Comparison of ENCODE assay signal across 7 mouse cellular contexts in genomic region chr11:80821296-80821695, GRCm38 (mm10). TPM values are rescaled to one million over a fixed set of nuclear protein-coding genes. Genes with fewer than 3 reads are reported as not detected.
A peak's percentile ranks its signal among the peaks of the same experiment; 100 is the strongest.
DNase-seq lines count a peak whose midpoint lies in the region; ATAC-seq lines count a peak whose summit lies in the region.

No protein-coding gene starts in this region.

- no peaks in the 10 kb centered on the region for H3K9me3 ChIP-seq in midbrain, embryonic 12.5 days
- no peaks in the 10 kb centered on the region for H3K9me3 ChIP-seq in midbrain, embryonic 11.5 days (ENCODE audit: control insufficient read depth, low read length)
- H3K9me3 ChIP-seq in embryonic facial prominence, embryonic 14.5 days (ENCODE audit: control insufficient read depth, low read length) = no peaks in the 10 kb centered on the region
- H3K9me3 ChIP-seq in intestine, embryonic 16.5 days (ENCODE audit: control insufficient read depth, low read length) = no peaks in the 10 kb centered on the region
- H3K9me3 ChIP-seq in liver, embryonic 16.5 days (replicated peaks; ENCODE audit: control insufficient read depth, low read length) = no peaks in the 10 kb centered on the region
- no peaks in the 10 kb centered on the region for H3K9me3 ChIP-seq in stomach, embryonic 16.5 days (replicated peaks; ENCODE audit: control insufficient read depth, low read length)

- peaks cover 7% of the 10 kb centered on the region; the same call in 1 of the 2 replicates for H3K4me1 ChIP-seq in midbrain, embryonic 12.5 days
- no peaks in the 10 kb centered on the region; the same call in 1 of the 2 replicates for H3K4me1 ChIP-seq in midbrain, embryonic 11.5 days (ENCODE audit: control insufficient read depth, insufficient read depth, low read length)
- 0 out of 2 replicates have a peak, but pooled peaks cover 7% of the 10 kb centered on the region for H3K4me1 ChIP-seq in embryonic facial prominence, embryonic 14.5 days (ENCODE audit: control insufficient read depth, insufficient read depth, low read length)
- peaks cover 15% of the 10 kb centered on the region for H3K4me1 ChIP-seq in intestine, embryonic 16.5 days (ENCODE audit: control insufficient read depth, insufficient read depth, low read length)
- H3K4me1 ChIP-seq in liver, embryonic 16.5 days (ENCODE audit: control insufficient read depth, low read depth, low read length) = peaks cover 7% of the 10 kb centered on the region
- peaks cover 7% of the 10 kb centered on the region for H3K4me1 ChIP-seq in stomach, embryonic 16.5 days (ENCODE audit: control insufficient read depth, insufficient read depth, low read length)

- ATAC-seq in midbrain, embryonic 12.5 days (ENCODE audit: low FRiP score, low read depth) = no peak
- no peak for ATAC-seq in midbrain, embryonic 11.5 days (ENCODE audit: low FRiP score)
- ATAC-seq in embryonic facial prominence, embryonic 14.5 days (ENCODE audit: low read depth) = no peak
- ATAC-seq in intestine, embryonic 16.5 days = no peak
- peak; percentile 60; the same call in 1 of the 2 replicates for ATAC-seq in liver, embryonic 16.5 days (ENCODE audit: low read depth)
- no peak for ATAC-seq in stomach, embryonic 16.5 days (ENCODE audit: insufficient read depth, low FRiP score)

- H3K9ac ChIP-seq in midbrain, embryonic 12.5 days (replicated peaks) = no peak overlapping the region
- no peak overlapping the region for H3K9ac ChIP-seq in midbrain, embryonic 11.5 days (ENCODE audit: low read length)
- H3K9ac ChIP-seq in embryonic facial prominence, embryonic 14.5 days (ENCODE audit: low read depth, low read length) = no peak overlapping the region
- no peak overlapping the region for H3K9ac ChIP-seq in intestine, embryonic 16.5 days (ENCODE audit: low read depth, low read length)
- H3K9ac ChIP-seq in liver, embryonic 16.5 days (ENCODE audit: low read depth, low read length) = no peak overlapping the region
- no peak overlapping the region for H3K9ac ChIP-seq in stomach, embryonic 16.5 days (ENCODE audit: low read length)

- H3K27me3 ChIP-seq in midbrain, embryonic 12.5 days = no peaks in the 10 kb centered on the region
- no peaks in the 10 kb centered on the region for H3K27me3 ChIP-seq in midbrain, embryonic 11.5 days (ENCODE audit: control insufficient read depth, insufficient read depth, low read length)
- no peaks in the 10 kb centered on the region for H3K27me3 ChIP-seq in embryonic facial prominence, embryonic 14.5 days (replicated peaks; ENCODE audit: control insufficient read depth, insufficient read depth, low read length)
- no peaks in the 10 kb centered on the region for H3K27me3 ChIP-seq in intestine, embryonic 16.5 days (replicated peaks; ENCODE audit: control insufficient read depth, insufficient read depth, low read length)
- H3K27me3 ChIP-seq in liver, embryonic 16.5 days (ENCODE audit: control insufficient read depth, insufficient read depth, low read depth, low read length) = no peaks in the 10 kb centered on the region
- H3K27me3 ChIP-seq in stomach, embryonic 16.5 days (ENCODE audit: control insufficient read depth, insufficient read depth, low read length) = no peaks in the 10 kb centered on the region

- no peak overlapping the region for H3K4me3 ChIP-seq in midbrain, embryonic 12.5 days
- no peak overlapping the region for H3K4me3 ChIP-seq in midbrain, embryonic 11.5 days (ENCODE audit: low read depth, low read length)
- no peak overlapping the region for H3K4me3 ChIP-seq in embryonic facial prominence, embryonic 14.5 days (ENCODE audit: low read depth, low read length)
- H3K4me3 ChIP-seq in intestine, embryonic 16.5 days (ENCODE audit: low read length) = no peak overlapping the region
- no peak overlapping the region for H3K4me3 ChIP-seq in liver, embryonic 16.5 days (ENCODE audit: low read depth, low read length)
- H3K4me3 ChIP-seq in stomach, embryonic 16.5 days (replicated peaks; ENCODE audit: low read length) = no peak overlapping the region

- H3K36me3 ChIP-seq in midbrain, embryonic 12.5 days = peaks cover 35% of the 10 kb centered on the region
- H3K36me3 ChIP-seq in midbrain, embryonic 11.5 days (ENCODE audit: control insufficient read depth, insufficient read depth, low read length) = peaks cover 2% of the 10 kb centered on the region; the same call in 1 of the 2 replicates
- H3K36me3 ChIP-seq in embryonic facial prominence, embryonic 14.5 days (ENCODE audit: control insufficient read depth, insufficient read depth, low read length) = peaks cover 25% of the 10 kb centered on the region
- peaks cover 10% of the 10 kb centered on the region for H3K36me3 ChIP-seq in intestine, embryonic 16.5 days (ENCODE audit: control insufficient read depth, insufficient read depth, low read length)
- H3K36me3 ChIP-seq in liver, embryonic 16.5 days (ENCODE audit: control insufficient read depth, insufficient read depth) = no peaks in the 10 kb centered on the region
- peaks cover 10% of the 10 kb centered on the region; the same call in 1 of the 2 replicates for H3K36me3 ChIP-seq in stomach, embryonic 16.5 days (ENCODE audit: control insufficient read depth, insufficient read depth, low read length)

- no peak for DNase-seq in midbrain, embryonic 11.5 days (ENCODE audit: low spot score, missing footprints)
- peak; percentile 24 for DNase-seq in embryonic facial prominence, embryonic 14.5 days (ENCODE audit: low spot score)
- no peak for DNase-seq in ovary, adult 18-20 months (ENCODE audit: low spot score)

- WGBS in midbrain, embryonic 12.5 days = 53% methylated on average over 14 of the region's 14 CpGs
- WGBS in midbrain, embryonic 11.5 days = 48% methylated on average over 14 of the region's 14 CpGs
- 42% methylated on average over 14 of the region's 14 CpGs for WGBS in embryonic facial prominence, embryonic 14.5 days
- WGBS in intestine, embryonic 16.5 days = 51% methylated on average over 14 of the region's 14 CpGs
- WGBS in liver, embryonic 16.5 days (ENCODE audit: insufficient replicate concordance) = 18% methylated on average over 14 of the region's 14 CpGs
- WGBS in stomach, embryonic 16.5 days = 50% methylated on average over 14 of the region's 14 CpGs

- 0 out of 2 replicates have a peak overlapping the region, but pooled peaks have one; percentile 6 for H3K27ac ChIP-seq in midbrain, embryonic 12.5 days (replicated peaks)
- H3K27ac ChIP-seq in midbrain, embryonic 11.5 days (ENCODE audit: low read depth, low read length) = no peak overlapping the region
- H3K27ac ChIP-seq in embryonic facial prominence, embryonic 14.5 days (replicated peaks; ENCODE audit: low read depth, low read length) = no peak overlapping the region
- peak overlapping the region; percentile 62 for H3K27ac ChIP-seq in intestine, embryonic 16.5 days (ENCODE audit: low read length)
- no peak overlapping the region for H3K27ac ChIP-seq in liver, embryonic 16.5 days (ENCODE audit: low read length)
- H3K27ac ChIP-seq in stomach, embryonic 16.5 days (ENCODE audit: low read length) = peak overlapping the region; percentile 46

- no peak overlapping the region for H3K4me2 ChIP-seq in midbrain, embryonic 12.5 days (replicated peaks)
- H3K4me2 ChIP-seq in midbrain, embryonic 11.5 days = no peak overlapping the region
- no peak overlapping the region for H3K4me2 ChIP-seq in embryonic facial prominence, embryonic 14.5 days (ENCODE audit: low read depth, low read length)
- no peak overlapping the region for H3K4me2 ChIP-seq in intestine, embryonic 16.5 days (ENCODE audit: low read depth, low read length)
- H3K4me2 ChIP-seq in liver, embryonic 16.5 days (ENCODE audit: low read depth, low read length) = 0 out of 2 replicates have a peak overlapping the region, but pooled peaks have one; percentile 25
- no peak overlapping the region; the same call in 1 of the 2 replicates for H3K4me2 ChIP-seq in stomach, embryonic 16.5 days (ENCODE audit: low read depth, low read length)

RNA-seq across cellular contexts. Expression of gene Tmem98, which starts 11.3 kb away (rescaled TPM):
- polyA plus RNA-seq in midbrain, embryonic 12.5 days (2016; fragmentation: Nextera tagmentation; extraction: Ambion mirVana) = 65.9 and 77.6 TPM in 2 replicates
- polyA plus RNA-seq in midbrain, embryonic 11.5 days (2014; fragmentation: Nextera tagmentation; extraction: Ambion mirVana) = 93.9 and 94.9 TPM in 2 replicates
- 60.4 and 61.3 TPM in 2 replicates for polyA plus RNA-seq in embryonic facial prominence, embryonic 14.5 days (2014; fragmentation: Nextera tagmentation; extraction: Ambion mirVana)
- 241 and 243 TPM in 2 replicates for polyA plus RNA-seq in intestine, embryonic 16.5 days (2015; fragmentation: Nextera tagmentation; extraction: Ambion mirVana)
- polyA plus RNA-seq in liver, embryonic 16.5 days (2015; fragmentation: Nextera tagmentation; extraction: Ambion mirVana) = 8.4 and 9.9 TPM in 2 replicates
- polyA plus RNA-seq in stomach, embryonic 16.5 days (2015; fragmentation: Nextera tagmentation; extraction: Ambion mirVana) = 111 and 121 TPM in 2 replicates

RNA-seq across cellular contexts. Expression of gene Spaca3, which starts 36.9 kb away (rescaled TPM):
- polyA plus RNA-seq in midbrain, embryonic 12.5 days (2016; fragmentation: Nextera tagmentation; extraction: Ambion mirVana) = not detected in 2 replicates
- polyA plus RNA-seq in midbrain, embryonic 11.5 days (2014; fragmentation: Nextera tagmentation; extraction: Ambion mirVana) = not detected in 2 replicates
- polyA plus RNA-seq in embryonic facial prominence, embryonic 14.5 days (2014; fragmentation: Nextera tagmentation; extraction: Ambion mirVana) = not detected in 2 replicates
- polyA plus RNA-seq in intestine, embryonic 16.5 days (2015; fragmentation: Nextera tagmentation; extraction: Ambion mirVana) = not detected in 2 replicates
- polyA plus RNA-seq in liver, embryonic 16.5 days (2015; fragmentation: Nextera tagmentation; extraction: Ambion mirVana) = not detected in 2 replicates
- polyA plus RNA-seq in stomach, embryonic 16.5 days (2015; fragmentation: Nextera tagmentation; extraction: Ambion mirVana) = not detected in 2 replicates

RNA-seq across cellular contexts. Expression of gene Myo1d, which starts 41.5 kb away (rescaled TPM):
- polyA plus RNA-seq in midbrain, embryonic 12.5 days (2016; fragmentation: Nextera tagmentation; extraction: Ambion mirVana) = 2.5 and 2.7 TPM in 2 replicates
- 2.1 and 2.4 TPM in 2 replicates for polyA plus RNA-seq in midbrain, embryonic 11.5 days (2014; fragmentation: Nextera tagmentation; extraction: Ambion mirVana)
- 9.9 and 10.7 TPM in 2 replicates for polyA plus RNA-seq in embryonic facial prominence, embryonic 14.5 days (2014; fragmentation: Nextera tagmentation; extraction: Ambion mirVana)
- 80.9 and 97.7 TPM in 2 replicates for polyA plus RNA-seq in intestine, embryonic 16.5 days (2015; fragmentation: Nextera tagmentation; extraction: Ambion mirVana)
- polyA plus RNA-seq in liver, embryonic 16.5 days (2015; fragmentation: Nextera tagmentation; extraction: Ambion mirVana) = 10.7 and 12.3 TPM in 2 replicates
- 31.7 and 33.8 TPM in 2 replicates for polyA plus RNA-seq in stomach, embryonic 16.5 days (2015; fragmentation: Nextera tagmentation; extraction: Ambion mirVana)

Comparison
In these comparisons a context has a peak if more than half of its experiments do, and no peak if none do; other contexts are left out.
1. H3K27ac ChIP-seq: peak in midbrain, embryonic 12.5 days (single experiment), intestine, embryonic 16.5 days (single experiment) and stomach, embryonic 16.5 days (single experiment); none in midbrain, embryonic 11.5 days (single experiment), embryonic facial prominence, embryonic 14.5 days (single experiment) and liver, embryonic 16.5 days (single experiment).